Mouse (Mus musculus): Measurements from ENCODE around the gene Tcf12.

The Tcf12 gene

DNA sequence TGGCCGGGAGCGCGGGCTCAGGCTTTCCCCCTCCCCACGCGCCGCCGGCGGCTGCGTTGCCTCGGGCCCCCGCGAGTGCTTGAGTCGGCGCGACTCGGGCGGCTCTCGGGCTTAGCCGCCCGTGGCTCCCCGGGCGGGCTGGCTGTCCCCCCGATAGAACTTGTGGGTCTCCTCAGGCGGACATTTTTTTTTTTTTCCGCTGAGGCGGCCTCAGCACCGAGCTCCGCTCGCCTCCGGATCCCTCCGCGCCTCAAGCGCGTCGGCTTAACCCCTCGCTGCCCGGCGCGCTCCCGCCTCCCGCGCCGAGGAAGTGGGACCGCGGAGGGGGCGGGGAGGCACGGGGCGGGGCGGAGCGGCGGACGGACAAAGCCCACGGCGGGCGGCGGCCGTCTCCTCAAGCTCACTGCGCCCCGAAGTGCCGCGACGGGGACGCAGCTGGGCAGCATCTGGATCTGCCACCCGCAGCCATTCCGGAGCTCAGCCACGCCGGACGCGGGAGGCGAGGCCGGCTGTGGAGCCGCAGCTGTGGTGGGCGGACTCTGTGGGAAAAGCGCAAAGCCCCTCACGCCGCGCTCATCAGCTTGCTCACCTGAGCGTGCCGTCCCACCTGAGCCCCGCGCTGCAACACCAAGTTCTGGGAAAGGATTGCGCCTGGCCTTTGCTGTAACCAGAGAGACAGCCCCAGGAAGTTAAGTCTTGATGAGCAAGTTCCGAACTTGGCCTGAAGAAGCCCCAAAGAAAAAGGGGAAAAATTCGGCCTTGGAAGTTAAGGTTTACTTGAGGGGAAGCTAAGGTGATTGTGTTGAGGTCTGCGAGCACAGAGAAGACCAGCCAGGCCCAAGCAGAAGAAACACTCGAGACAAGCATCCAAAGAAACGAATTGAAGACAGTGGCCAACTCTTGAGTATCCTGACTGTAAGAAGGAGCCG lies at the start of gene Tcf12:
Gene Tcf12 (minus strand): TSS at position 250 of the 929 bp plus-strand sequence.
- peak; percentile 91 to 93 for DNase-seq (ENCODE audit: low spot score in 2 of 2)

DNA sequence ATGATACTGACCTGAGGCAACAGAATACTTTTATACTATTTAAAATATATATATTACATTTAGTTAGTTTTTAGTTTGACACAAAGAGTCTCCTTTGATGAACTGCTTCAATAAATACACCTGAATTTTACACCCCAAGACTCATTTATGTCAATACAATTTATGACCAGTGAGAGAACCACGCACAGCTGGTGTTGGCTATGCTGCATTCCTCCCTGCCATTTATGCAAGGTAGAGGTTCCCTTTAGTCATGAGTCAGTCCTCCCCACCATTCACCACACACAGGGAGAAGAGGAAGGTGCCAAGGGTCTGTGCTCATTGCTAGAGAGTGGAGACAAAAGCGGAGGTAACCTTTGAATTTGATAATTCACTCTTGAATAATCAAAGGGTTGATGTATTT lies 46.7 kb upstream of the Tcf12 start:
- DNase-seq (ENCODE audit: low spot score in 2 of 2): no peak

DNA sequence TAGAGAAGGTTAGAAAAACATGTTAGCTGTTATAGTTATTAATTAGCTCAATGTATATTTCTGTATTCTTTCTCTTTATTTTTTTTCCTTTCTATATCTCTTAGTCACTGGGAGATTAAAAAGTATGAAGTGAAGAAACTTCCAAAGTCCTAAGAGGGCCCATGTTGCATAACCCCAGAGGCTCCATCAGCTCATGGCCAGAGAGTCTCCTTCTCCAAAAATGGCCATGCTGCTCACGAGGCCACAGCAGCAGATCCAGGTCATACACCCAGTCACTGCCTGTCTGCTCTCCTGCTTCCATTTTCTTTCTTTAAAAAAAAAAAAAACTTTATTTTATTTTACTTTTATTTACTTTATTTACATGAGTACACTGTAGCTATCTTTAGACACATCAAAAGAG lies 45.4 kb upstream of the Tcf12 start:
- DNase-seq (ENCODE audit: low spot score in 2 of 2): no peak

DNA sequence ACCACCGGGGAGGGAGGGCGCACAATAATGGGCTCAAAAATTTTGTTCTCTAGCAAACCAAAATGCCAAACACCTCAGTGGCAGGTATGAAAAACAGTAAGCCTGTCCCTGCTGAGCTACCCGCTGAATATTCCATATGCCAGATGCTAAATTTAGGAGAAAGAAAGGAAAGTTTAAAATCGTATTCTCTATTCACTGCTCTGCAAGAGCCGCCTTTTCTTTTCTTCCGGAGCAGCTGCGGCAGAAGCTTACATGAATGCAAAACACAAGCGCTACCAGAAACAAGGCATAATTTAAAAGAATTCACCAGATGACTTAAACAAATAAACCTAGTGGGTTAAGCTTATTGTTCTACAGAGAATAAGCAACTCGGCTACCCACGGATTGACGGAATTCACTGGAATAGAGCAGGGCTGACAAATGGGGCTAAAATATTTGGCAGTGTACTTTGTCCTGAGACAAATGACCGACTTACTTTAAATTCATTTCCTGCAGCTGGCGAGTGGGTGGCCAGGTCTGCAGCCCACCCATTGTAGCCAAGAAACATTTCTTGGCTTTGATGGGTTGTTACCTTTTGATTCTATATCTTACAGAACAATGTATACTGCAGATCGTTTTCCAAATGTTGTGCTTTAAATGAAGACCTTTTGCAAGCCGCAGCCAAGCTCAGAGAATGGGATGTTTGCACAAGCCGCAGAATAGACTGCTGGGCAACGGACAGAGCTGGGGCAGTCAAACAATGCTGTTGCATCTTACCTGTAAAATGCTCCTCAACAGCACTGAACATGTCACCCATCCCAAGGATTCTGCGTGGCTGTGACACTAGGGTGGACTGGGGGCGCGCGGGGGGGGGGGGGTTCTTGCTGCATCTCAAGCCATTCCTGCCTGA lies 43.8 kb upstream of the Tcf12 start:
- DNase-seq (ENCODE audit: low spot score in 2 of 2): peak; percentile 31 to 48

DNA sequence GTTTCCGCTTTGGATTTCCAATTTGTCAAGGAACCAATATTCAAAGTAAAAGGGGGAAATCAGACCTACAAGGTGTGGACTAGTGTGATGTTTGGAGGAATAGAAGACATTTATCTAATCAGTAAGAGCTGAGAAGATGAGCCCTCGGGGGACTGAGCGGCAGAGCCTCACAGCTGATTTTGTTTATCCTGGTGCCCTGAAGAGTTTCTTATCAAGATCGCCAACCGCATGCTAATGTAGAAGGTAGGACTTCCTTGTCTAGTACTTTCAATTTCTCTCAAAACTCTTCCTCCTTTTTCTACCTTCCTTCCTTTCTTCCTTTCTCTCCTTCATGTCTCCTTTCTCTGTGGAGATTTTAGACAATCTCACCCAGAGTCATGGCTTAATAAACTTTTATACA lies 32.5 kb upstream of the Tcf12 start:
- DNase-seq (ENCODE audit: low spot score in 2 of 2): no peak

DNA sequence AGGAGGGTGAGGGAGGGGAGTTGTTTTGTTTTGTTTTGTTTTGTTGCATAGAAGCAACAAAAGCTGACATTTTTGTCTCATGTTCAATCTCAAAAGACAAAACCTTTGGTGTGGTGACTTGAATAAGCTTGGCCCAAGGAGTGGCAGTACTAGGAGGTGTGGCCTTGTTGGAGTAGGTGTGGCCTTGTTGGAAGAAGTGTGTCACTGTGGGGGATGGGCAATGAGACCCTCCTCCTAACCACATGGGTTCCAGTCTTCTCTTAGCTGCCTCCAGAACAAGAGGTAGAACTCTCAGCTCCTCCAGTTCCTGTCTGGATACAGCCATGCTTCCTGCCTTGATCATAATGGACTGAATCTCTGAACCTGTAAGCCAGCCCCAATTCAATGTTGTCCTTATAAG lies 26.2 kb upstream of the Tcf12 start:
- no peak for DNase-seq (ENCODE audit: low spot score in 2 of 2)

DNA sequence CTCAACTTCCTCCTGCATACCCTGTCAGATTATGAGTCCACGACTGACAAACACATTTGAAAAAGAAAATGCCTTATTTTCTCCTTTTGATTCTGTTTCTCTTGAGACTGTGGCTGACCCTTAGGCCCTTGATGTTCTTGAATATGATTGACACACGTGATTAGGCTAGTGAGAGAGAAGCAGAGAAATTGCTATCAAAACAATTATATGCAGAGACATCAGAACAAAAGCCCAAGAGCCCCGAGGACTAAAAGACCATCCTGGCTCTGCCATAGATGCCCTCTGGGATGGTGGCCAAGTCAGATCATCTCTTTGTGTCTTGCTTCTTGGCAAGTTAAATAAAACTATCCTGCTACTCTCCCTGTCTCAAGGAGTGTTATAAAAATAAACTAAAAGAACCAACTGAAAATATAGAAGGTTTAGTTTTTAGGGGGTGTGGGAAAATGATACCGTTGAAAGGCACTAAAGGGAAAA lies 22.1 kb upstream of the Tcf12 start:
- no peak for DNase-seq (ENCODE audit: low spot score in 2 of 2)

DNA sequence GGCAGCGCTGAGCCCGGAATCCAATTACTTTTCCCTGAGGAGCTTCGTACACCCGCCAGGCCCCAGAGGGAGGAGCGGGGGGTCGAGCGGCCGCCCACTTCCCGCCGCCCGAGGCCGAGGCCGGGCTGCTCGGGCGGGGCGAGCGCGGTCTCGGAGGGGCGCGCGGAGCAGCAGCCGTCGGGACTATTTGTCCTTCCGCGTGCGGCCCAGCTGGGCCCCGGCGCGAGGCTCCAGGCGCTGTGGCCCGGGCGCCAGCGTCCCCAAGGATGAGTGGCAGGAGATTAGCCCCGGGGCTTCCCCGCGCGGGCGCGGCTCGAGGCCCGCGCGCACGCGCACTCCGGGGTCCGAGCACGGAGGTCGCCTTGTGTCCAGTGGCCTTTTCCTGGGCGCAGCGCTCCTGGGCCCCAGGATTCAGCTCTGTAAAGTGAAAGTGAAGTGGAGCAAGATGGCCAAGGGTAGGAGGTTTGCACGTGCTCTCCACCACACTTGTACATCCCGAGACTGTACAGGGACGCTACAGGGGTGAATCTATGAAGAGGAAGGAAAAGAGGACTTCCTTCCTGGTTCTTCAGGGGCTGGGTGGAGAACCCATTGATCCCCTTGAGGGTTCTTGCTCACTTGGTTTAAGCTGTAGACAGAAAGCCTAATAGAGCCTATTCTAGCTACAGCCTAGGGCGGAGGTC lies 21.6 kb upstream of the Tcf12 start:
- peak; percentile 88 to 89 for DNase-seq (ENCODE audit: low spot score in 2 of 2)

DNA sequence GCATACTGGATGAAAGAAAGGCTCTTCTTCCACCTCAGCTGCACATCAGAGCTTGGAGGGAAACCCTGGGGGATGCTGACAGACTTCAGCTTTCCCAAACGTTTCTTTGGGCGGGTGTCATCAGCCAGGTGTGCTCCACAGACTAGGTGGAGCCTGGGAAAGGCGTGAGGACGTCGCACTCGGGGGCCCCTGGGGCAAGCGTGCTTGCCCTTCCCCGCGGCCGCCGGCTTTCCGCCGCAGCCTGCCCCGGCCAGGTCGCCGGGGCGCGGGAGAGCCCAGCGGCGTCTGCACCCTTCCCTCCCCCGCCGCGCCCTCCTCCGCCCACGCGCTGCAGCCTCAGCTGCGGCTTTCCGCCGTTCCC lies 21.0 kb upstream of the Tcf12 start:
- DNase-seq (ENCODE audit: low spot score in 2 of 2): peak in 1 of 2 experiments; percentile 32

DNA sequence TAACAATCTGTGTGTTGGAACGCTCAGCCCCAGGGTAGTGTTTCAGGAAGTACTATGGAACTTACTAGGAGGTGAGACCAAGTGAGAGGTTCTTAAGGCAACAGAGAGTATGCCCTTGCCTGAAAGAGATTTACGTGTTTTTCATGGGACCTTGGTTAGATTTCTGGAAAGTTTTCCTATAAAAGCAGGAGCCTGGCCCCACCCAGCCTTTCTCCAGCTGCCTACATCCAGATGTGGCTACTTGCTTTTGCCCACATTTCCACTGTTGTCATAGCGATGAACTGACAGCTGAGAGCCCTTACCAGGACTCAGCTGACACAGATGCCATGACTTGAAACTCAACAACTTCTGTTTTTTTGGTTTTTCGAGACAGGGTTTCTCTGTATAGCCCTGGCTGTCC lies 18.2 kb upstream of the Tcf12 start:
- DNase-seq (ENCODE audit: low spot score in 2 of 2): no peak

DNA sequence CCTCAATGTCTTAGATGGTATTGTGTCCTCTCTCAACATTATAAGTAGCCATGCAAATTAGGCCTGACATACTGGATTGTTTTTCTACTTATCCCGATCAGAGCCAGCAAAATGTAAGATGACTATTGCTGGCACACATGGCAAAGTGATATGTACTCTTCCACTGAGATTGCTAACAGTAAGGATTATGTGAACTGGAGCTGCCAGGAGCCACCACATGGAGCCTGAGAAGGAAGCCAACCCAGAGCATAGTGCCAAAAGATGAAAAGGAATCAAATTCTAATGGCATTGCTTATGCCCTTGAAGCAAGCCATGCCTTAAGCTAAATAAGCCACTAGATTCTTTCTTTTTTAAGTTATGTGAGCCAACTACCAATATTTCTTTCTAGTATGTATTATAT lies 13.8 kb upstream of the Tcf12 start:
- no peak for DNase-seq (ENCODE audit: low spot score in 2 of 2)

DNA sequence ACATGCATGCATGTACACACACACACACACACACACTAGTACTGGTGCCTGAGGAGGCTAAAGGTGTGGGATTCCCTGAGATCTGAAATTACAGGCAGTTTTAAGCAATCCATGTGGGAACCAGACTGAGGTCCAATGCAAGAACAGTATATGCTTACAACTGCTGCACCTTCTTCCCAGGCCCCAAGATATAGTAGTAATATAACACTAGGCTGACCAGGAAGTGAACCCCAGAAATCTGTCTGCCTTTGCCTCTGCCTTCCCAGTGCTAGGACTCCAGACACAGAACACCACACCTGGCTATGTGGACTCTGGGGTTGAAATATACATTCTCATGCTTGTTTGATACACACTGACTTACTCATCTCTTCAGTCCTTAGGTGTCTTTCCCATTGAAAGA lies 6.8 kb upstream of the Tcf12 start:
- no peak for DNase-seq (ENCODE audit: low spot score in 2 of 2)

DNA sequence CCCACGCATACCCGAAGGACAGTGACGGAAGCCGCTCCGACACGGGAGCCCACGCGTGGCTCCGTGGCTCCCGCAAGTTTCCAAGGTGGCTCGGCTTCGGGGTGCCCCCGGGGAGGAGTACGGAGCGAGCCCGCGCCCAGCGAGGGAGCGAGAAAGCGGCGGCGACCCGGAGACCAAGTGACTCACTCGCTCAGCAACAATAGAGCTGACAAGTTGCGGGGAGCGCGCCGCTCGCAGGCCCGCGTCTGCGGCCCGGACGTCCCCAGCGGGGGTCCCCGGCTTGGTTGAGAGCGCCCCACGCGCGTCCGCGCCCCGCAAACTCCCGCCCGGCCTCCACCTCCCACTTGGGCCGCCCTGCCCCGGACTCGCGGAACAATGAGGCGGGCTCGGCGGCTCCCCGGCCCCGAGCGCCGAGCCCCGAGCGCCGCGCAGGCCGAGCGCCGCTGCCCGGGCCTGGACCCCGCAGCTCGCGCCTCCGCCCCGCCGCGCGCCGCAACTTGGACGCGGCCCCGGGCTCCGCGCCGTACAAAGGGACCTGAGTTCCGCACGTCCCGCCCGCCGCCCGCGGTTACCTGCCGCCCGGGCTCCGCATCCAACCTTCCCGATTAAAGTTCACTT lies 558 bp downstream of the Tcf12 start:
- DNase-seq (ENCODE audit: low spot score in 2 of 2): peak; percentile 58 to 74

DNA sequence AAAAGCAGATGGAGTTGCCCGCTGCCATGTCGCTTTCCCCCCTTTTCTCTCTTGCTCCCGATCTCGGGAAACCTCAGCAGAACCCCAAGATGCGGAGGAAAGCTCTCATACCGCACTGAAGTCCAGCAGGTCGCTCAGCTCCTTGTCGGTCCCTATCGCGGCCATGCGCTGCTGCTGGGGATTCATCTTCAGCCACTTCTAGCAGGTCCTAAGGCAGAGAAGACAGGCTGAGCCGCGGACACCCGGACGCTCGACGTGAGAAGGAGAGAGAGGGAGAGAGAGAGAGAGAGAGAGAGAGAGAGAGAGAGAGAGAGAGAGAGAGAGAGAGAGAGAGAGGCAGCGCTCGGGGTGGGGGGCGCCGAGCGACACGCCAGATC lies 1.1 kb downstream of the Tcf12 start:
- DNase-seq (ENCODE audit: low spot score in 2 of 2): peak; percentile 53 to 56

DNA sequence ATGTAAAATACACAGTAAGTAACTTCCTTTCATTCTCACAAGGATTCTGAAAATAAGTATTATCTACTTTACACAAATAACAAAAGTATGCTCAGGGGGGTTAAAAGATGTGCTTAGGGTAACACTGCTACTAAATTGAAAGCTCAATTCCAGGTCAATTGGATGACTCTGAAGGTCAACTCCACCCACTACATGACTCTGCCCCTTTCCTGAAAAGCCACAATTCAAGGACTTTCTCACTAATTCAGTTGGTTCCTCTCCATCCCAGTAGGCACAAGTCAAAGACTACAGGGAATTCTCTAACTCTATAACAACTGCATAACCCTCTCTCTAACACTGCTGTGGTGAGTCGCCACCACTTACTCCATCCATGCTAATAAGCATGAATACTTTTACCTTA lies 8.2 kb downstream of the Tcf12 start:
- DNase-seq (ENCODE audit: low spot score in 2 of 2): no peak

DNA sequence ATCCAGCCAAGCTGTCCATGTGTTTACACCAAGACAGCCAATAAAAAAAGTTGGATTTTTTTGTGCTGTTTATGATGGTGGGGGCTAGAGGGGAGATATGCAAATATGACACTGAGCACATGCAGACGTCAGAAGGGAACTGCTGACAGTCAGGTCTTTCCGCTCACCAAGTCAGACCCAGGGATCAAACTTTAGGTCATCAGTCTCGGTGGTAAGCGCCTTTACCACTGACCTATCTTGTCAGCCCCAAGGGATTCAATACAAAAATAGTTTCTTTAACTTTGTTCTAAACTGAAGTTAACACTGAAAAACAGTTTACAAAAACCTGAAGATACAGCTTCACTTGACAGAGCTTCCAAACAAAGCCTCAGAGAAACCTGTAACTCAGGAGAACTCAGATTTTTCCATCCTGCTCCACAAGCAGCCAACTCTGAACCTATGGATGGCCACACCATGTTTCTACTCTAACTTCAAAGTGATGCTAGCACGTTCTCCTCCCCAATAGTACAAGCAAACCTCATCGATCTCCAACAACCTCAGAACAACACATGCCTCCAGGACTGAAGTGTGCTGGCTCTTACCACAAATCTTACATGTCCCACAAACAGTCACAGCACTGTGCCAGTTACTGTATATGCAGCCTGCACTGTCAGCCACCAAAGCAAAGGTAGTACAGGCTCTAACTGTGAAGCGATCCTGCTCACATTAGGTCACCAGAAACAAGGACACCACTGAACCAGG lies 11.6 kb downstream of the Tcf12 start:
- no peak for DNase-seq (ENCODE audit: low spot score in 2 of 2)

DNA sequence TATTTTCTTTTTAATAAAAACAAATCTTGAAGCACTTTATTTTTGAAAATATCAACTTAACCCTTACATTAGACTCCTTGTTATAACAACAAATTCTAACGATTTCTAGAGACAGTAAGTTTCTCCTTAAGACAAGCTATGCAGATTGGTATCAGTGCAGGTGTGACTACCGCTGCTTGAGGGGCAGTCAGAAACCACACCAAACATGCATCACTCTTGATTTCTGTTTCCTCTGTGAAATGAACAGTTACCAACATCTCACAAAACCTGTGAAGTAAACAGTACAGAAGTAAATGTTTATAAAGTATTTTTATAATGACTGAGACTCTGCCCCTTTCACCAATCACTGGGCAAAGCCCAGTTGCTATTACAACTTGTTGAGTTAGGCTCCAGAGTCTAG lies 13.6 kb downstream of the Tcf12 start:
- DNase-seq (ENCODE audit: low spot score in 2 of 2): no peak

DNA sequence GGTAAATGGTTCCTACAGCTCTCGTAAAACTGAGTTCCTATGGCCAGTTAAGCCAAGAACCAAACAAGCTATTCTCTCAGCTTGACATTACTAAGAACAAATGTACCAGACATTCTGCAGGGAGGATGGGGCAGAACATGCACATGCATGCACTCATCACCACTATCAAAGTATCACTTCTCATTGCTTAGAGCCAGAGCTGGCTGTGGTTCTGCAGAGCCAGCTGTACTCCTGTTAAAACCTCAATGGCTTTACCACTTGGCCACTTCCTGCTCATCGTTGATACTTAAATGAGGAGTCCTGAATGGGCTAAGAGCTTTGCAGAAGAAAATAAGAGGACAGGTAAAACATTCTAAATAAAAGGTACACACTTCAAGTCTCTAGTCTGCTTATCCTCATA lies 14.6 kb downstream of the Tcf12 start:
- DNase-seq (ENCODE audit: low spot score in 2 of 2): no peak

DNA sequence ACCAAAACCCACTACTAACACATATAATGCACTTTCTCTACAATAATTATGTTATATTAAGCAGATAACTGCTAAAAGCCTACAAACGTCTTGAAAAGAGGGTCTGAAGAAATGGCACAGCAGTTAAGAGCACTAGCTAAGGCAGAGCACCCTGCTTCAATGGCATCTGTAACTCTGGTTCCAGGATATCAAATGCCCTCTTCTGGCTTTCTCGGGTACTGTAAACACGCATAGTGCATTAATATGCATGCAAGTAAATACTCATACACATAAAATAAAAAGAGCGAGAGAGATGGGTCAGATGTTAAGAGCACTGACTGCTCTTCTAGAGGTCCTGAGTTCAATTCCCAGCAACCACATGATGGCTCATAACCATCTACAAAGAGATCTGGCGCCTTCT lies 17.0 kb downstream of the Tcf12 start:
- no peak for DNase-seq (ENCODE audit: low spot score in 2 of 2)

DNA sequence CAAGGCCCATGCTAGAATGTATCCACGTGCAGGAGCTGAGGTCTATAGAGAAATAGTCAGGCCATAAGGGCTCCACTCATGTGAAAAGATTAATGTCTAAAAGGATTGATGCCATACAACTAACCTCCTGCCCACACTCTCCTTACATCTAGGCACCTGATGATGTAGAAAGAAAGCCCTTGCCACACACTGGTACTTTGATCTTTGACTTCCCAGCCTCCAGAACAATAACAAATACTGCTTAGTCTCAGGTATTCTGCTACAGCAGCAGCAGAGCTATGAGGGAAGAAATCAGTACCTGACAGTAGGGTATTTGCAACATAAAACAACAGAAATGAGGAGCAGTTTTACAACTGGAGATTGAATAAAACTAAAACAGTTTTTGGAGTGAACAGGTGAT lies 19.5 kb downstream of the Tcf12 start:
- DNase-seq (ENCODE audit: low spot score in 2 of 2): no peak

All from right cerebral cortex, postnatal 10 days (tissue).